Mouse (Mus musculus) cerebellum, adult 8-10 months (tissue): ENCODE measurements at regions not wholly inside any gene's neighbourhood (a gene's known extent, or its start where the extent isn't known, plus 50 kb on each side); places are given as distances from the start of the nearest gene placed in this dataset.

Source experiments
- DNase-seq: peaks from one replicate; pipeline ENCODE4 v3.0.0; 2022

DNA sequence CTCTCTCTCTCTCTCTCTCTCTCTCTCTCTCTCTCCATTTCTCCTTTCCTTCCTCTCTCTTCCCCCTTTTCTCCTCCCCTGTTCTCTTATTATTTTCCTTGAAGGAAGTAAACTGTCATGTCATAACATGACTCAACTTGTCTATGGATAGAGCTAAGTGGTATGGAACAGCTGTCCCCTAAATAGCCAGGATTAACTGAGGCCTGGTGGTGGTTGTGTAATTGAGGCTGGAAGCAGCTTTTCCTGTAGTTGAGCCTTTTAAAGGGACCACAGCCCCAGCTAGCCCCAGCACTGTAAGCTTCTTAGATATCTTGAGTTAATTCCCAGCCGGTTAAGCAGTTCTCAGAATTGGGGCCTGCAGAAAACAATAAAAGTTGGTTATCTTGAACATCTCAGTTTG lies 243.7 kb upstream of the Nbea start:
- no peak for DNase-seq

DNA sequence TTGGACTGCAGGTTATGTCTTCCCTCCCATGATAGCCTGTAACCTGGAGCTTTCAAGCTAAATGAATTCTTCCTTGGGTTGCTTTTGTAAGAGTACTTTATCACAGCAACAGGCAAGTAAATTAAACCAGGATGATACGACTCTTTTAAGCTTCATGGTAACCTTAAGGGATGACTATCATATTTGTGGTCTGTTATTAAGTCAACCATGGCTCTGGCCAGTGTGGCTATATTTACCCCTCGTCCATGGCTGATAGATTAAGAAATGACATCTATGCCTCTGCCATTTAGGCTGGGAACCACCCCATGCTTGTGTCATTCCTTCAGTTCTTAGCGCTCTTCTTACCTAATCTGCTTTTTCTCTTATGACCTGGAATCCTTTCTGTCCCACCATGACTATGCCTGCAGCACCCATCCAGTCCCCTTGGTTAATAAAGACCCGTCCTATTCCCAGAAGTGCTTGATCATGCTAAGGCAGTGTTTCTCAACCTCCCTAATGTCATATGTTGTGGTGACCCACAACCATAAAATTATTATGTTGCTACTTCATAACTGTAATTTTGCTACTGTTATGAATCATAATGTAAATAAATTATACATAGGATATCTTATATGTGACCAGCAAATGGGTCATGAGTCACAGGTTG lies 214.5 kb upstream of the Nbea start:
- DNase-seq: no peak

DNA sequence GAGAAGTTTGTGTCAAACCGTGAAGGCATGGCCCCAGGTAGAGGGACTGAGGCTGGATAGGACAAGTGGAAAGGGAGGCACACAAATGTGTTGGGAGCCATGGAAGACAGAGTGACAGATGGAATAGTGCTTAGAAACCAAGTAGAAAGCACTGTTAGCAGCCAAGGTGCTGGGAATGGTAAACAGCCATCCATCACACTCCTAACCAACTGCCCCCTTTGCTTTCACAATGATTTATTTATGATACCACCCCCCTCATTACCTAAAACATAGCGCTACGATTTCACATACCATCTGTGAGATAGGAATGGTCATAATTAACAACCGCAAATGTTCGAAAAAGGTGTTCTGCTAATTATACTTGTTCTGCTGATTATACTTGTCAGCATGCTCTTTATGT lies 209.6 kb upstream of the Nbea start:
- no peak for DNase-seq

DNA sequence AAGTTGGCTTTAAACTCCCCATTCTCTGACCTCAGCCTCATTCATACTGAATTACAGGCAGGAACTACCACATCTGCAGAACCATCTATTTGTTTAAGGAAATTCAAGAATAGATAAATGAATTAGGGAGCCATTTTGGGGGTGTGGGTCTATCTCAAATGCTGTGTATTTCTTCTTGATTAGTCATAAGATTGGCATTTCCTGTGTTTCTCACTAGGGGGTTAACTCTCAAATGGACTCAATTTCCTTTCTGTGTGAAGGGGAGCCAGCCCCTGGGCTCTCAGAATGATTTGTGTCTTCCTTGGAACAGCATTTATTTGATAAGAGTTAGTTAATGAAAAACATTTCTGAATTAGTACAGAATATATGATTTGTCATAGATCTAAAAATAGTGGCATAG lies 196.8 kb upstream of the Nbea start:
- DNase-seq: no peak

DNA sequence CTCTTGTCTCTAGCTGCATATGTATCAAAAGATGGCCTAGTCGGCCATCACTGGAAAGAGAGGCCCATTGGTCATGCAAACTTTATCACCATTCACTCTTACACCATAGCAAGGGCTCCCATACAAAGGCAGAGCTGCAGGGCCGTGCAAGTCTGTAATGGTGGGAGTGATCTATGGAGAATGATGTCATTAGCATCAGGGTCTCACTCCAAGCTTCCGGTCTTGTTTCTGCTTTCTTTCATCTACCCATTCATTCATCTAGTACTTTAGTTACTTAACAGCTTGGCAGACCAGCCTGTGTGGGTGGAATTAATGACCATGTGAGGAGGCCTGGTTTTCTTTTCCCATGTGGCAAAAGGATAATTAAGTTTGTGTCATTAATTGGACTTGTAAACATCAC lies 196.0 kb upstream of the Nbea start:
- DNase-seq: no peak

DNA sequence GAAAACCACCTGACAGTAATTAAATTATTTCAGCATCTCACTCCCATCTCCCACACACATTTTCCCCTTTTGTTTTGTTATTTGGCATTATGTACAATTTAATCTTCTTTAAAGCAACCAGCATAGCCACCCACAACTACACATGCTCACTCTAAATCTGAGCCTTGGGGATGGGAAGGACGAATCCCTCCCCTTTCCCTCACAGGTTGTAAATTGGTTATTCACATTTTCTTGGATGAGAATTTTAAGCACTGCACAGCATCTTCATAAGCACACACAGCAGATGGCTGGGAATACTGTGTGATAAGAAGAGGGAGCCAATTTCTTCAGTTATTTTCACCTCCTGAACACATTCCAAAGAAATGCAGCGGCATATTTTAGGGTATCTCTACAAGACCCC lies 179.0 kb upstream of the Nbea start:
- DNase-seq: no peak

DNA sequence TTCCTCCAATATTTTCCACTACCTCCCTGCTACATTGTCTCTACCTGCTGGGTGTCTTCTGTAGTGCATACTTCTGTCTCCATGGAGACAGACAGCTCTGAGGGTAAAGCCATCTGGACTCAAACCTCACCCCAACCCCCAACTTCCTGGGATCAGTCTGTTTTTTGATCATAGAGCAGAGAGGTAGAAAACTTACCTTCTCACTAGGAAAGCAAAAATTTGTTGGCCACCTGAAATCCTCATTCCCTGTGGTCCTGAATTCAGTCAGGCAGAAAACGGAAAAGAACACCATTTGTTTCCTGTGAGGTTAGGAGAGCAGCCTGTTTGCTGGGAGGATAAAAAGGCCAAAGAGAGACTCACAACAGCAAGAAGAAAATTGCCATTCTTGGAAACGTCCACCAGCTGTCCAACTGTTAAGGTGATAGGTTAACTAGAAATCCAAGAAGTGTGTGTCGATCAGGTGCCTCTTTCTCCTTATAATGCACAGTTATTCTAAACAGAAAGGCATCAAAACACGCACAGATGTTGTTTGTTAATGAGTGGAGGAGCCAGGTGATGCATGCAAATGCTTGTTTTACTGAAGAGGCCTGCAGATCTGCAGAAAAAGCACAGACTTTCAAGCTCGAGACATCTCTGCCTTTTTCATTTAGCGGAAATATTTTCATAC lies 173.7 kb upstream of the Nbea start:
- DNase-seq: peak; percentile 18

DNA sequence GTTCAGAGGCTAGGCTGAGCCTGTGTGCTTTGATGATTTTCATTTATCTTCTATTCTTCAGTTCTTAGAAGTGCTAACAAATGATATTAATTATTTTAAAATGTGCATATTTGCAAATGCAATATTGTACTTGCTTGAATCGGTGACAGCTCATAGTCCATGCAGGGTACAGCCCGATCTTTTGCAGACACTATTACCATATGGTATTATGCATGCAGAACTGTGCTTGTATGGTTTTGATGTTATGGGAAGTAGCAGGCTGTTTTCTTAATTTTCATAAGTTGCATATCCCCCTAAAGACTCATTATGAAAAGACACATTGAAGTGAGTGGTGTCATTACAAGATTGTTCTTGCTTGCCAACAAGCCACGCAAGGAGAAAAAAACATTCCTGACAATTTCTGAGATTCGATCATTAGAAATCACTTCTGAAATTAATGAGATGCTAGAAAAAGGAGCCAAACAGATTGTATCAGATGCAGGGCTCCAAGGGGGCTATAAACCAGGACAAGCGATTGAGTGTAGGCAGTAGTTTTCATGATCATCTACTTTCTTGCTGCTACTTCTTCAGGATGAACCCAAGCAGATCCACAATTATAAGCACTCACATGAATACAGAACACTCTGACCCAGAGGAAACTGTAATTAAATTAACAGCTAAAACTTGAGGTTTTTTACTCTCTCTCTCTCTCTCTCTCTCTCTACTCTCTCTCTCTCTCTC lies 172.8 kb upstream of the Nbea start:
- no peak for DNase-seq
